8 mouse cellular contexts compared by ENCODE assay signal in genomic region chr12:51402060-51402698, GRCm38 (mm10). TPM values are rescaled to one million over a fixed set of nuclear protein-coding genes. Genes with fewer than 3 reads are reported as not detected.
DNase-seq lines count a peak whose midpoint lies in the region; ATAC-seq and TF ChIP-seq lines count a peak whose summit lies in the region.

No protein-coding gene starts in this region.

- H3K9ac ChIP-seq in lung, postnatal 0 days (replicated peaks; ENCODE audit: low read depth): no peak overlapping the region

- no peaks in the 10 kb centered on the region for H3K27me3 ChIP-seq in lung, postnatal 0 days (replicated peaks; ENCODE audit: insufficient read depth, low read length)

- peak; percentile 34 to 47 for DNase-seq in cerebellum, postnatal 10 days
- no peak for DNase-seq in cerebellum, adult 9-11 months
- DNase-seq in lung, postnatal 0 days (ENCODE audit: low spot score): peak; percentile 27
- DNase-seq in lung, postnatal 4 days: no peak
- DNase-seq in brain, embryonic 14.5 days (ENCODE audit: low read depth): peak; percentile 69
- DNase-seq in induced T-regulatory cell, adult 2 months (ENCODE audit: low read depth): peak; percentile 47
- no peak for DNase-seq in urinary bladder, postnatal 14 days (ENCODE audit: low spot score)
- DNase-seq in yolk sac, embryonic 10.5 days (ENCODE audit: low spot score): no peak

- ATAC-seq in lung, postnatal 0 days: no peak

- TF ChIP-seq EP300 in lung, postnatal 0 days (IDR thresholded peaks at IDR 0.05): no peak

- H3K36me3 ChIP-seq in lung, postnatal 0 days (ENCODE audit: insufficient read depth, low read length): peaks cover 23% of the 10 kb centered on the region; the same call in 1 of the 2 replicates

- H3K4me1 ChIP-seq in lung, postnatal 0 days (ENCODE audit: insufficient read depth, low read depth, low read length): no peaks in the 10 kb centered on the region

- TF ChIP-seq CTCF in lung, postnatal 0 days (IDR thresholded peaks at IDR 0.05): peak; percentile 55
- peak; percentile 49; the same call in 1 of the 2 replicates for TF ChIP-seq CTCF in brain, embryonic 14.5 days (IDR thresholded peaks at IDR 0.05; ENCODE audit: borderline replicate concordance, extremely low read depth, insufficient read depth, insufficient read length)

- H3K4me2 ChIP-seq in lung, postnatal 0 days (replicated peaks; ENCODE audit: low read depth, low read length): no peak overlapping the region

- 62% methylated on average over 5 of the region's 5 CpGs for WGBS in lung, postnatal 0 days

- H3K9me3 ChIP-seq in lung, postnatal 0 days (ENCODE audit: low read length): no peaks in the 10 kb centered on the region

- H3K27ac ChIP-seq in lung, postnatal 0 days (ENCODE audit: low read length): no peak overlapping the region

- no peak overlapping the region for H3K4me3 ChIP-seq in lung, postnatal 0 days (ENCODE audit: low read depth, low read length)

- TF ChIP-seq POLR2A in brain, embryonic 14.5 days (IDR thresholded peaks at IDR 0.05; ENCODE audit: borderline replicate concordance, extremely low read depth, insufficient read depth, insufficient read length, poor library complexity, severe bottlenecking): no peak

RNA-seq across cellular contexts. Expression of gene Scfd1, which starts 24.9 kb away (rescaled TPM):
- 61.2 and 62.5 TPM in 2 replicates for polyA plus RNA-seq in lung, postnatal 0 days (2015; fragmentation: Nextera tagmentation; extraction: Ambion mirVana)
- 31.8 and 32.7 TPM in 2 replicates for polyA plus RNA-seq in brain, embryonic 14.5 days (2012; rRNA removed)

RNA-seq across cellular contexts. Expression of gene G2e3, which starts 54.3 kb away (rescaled TPM):
- polyA plus RNA-seq in lung, postnatal 0 days (2015; fragmentation: Nextera tagmentation; extraction: Ambion mirVana): 7.5 and 9.1 TPM in 2 replicates
- 18.5 and 24.8 TPM in 2 replicates for polyA plus RNA-seq in brain, embryonic 14.5 days (2012; rRNA removed)

Comparison
In these comparisons a context has a peak if more than half of its experiments do, and no peak if none do; other contexts are left out.
1. DNase-seq: peak in cerebellum, postnatal 10 days (2 of 2), lung, postnatal 0 days (single experiment), brain, embryonic 14.5 days (single experiment) and induced T-regulatory cell, adult 2 months (single experiment); none in cerebellum, adult 9-11 months (single experiment), lung, postnatal 4 days (0 of 2), urinary bladder, postnatal 14 days (single experiment) and yolk sac, embryonic 10.5 days (single experiment).